In the genomic region with DNA sequence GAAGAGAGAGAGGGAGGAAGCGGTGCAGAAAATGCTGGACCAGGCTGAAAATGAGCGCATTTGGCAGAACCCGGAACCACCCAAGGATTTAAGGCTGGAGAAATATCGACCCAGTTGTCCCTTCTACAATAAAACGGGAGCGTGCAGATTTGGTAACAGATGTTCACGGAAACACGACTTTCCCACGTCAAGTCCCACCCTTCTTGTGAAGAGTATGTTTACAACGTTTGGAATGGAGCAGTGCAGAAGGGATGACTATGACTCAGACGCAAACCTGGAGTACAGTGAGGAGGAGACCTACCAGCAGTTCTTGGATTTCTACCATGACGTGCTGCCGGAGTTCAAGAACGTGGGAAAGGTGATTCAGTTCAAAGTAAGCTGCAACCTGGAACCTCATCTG, we compare ENCODE assay signal across 8 mouse cellular contexts. TPM values are rescaled to one million over a fixed set of nuclear protein-coding genes. Genes with fewer than 3 reads are reported as not detected.
DNase-seq lines count a peak whose midpoint lies in the region; ATAC-seq and TF ChIP-seq lines count a peak whose summit lies in the region.

No protein-coding gene starts in this region.

- peak; percentile 35 for DNase-seq in adrenal gland, adult 2 months
- DNase-seq in adrenal gland, adult 8-10 months = no peak
- no peak for DNase-seq in testis, postnatal 10 days (ENCODE audit: low spot score)
- no peak for DNase-seq in limb, embryonic 11.5 days (ENCODE audit: low spot score)
- DNase-seq in gastrocnemius, postnatal 36 days = no peak
- DNase-seq in adrenal gland, postnatal 25 days = no peak

- peak overlapping the region; percentile 61; the same call in 1 of the 2 replicates for H3K27ac ChIP-seq in testis, adult 2 months (ENCODE audit: control insufficient read depth, insufficient read depth, low read depth, low read length)
- no peak overlapping the region for H3K27ac ChIP-seq in limb, embryonic 11.5 days (replicated peaks; ENCODE audit: low read depth, low read length)
- peak overlapping the region; percentile 82 for H3K27ac ChIP-seq in neural tube, embryonic 13.5 days (replicated peaks)

- H3K36me3 ChIP-seq in testis, adult 2 months (ENCODE audit: control insufficient read depth, insufficient read depth, low read length) = no peaks in the 10 kb centered on the region
- 0 out of 2 replicates have a peak, but pooled peaks cover 5% of the 10 kb centered on the region for H3K36me3 ChIP-seq in limb, embryonic 11.5 days (ENCODE audit: control insufficient read depth, insufficient read depth, low read length)
- H3K36me3 ChIP-seq in neural tube, embryonic 13.5 days = peaks cover 39% of the 10 kb centered on the region

- no peaks in the 10 kb centered on the region for H3K27me3 ChIP-seq in testis, adult 2 months (ENCODE audit: control insufficient read depth, insufficient read depth, low read length)
- H3K27me3 ChIP-seq in limb, embryonic 11.5 days (ENCODE audit: control insufficient read depth, insufficient read depth, low read length) = no peaks in the 10 kb centered on the region
- no peaks in the 10 kb centered on the region for H3K27me3 ChIP-seq in neural tube, embryonic 13.5 days

- 50% methylated on average over 14 of the region's 14 CpGs for WGBS in limb, embryonic 11.5 days
- 46% methylated on average over 14 of the region's 14 CpGs for WGBS in neural tube, embryonic 13.5 days

- H3K4me1 ChIP-seq in testis, adult 2 months (ENCODE audit: control insufficient read depth, insufficient read depth, low read length) = peaks cover 11% of the 10 kb centered on the region
- H3K4me1 ChIP-seq in limb, embryonic 11.5 days (ENCODE audit: control insufficient read depth, insufficient read depth, low read length) = no peaks in the 10 kb centered on the region
- H3K4me1 ChIP-seq in neural tube, embryonic 13.5 days (replicated peaks) = peaks cover 43% of the 10 kb centered on the region

- no peak for ATAC-seq in limb, embryonic 11.5 days (ENCODE audit: insufficient number of reproducible peaks, low FRiP score, low TSS enrichment, low read depth)
- no peak for ATAC-seq in neural tube, embryonic 13.5 days (ENCODE audit: low read depth)

- H3K9me3 ChIP-seq in limb, embryonic 11.5 days (ENCODE audit: control insufficient read depth, low read length) = peaks cover 11% of the 10 kb centered on the region; the same call in 1 of the 2 replicates
- H3K9me3 ChIP-seq in neural tube, embryonic 13.5 days = peaks cover 33% of the 10 kb centered on the region

- no peak for TF ChIP-seq CTCF in testis, adult 2 months (IDR thresholded peaks at IDR 0.05; ENCODE audit: control insufficient read depth, insufficient read depth, insufficient replicate concordance, low read depth, low read length)

- H3K9ac ChIP-seq in limb, embryonic 11.5 days (ENCODE audit: low read length) = peak overlapping the region; percentile 57
- peak overlapping the region; percentile 73 for H3K9ac ChIP-seq in neural tube, embryonic 13.5 days

- peak overlapping the region; percentile 86 for H3K4me3 ChIP-seq in testis, adult 2 months (ENCODE audit: control insufficient read depth, low read depth, low read length)
- peak overlapping the region; percentile 46 for H3K4me3 ChIP-seq in limb, embryonic 11.5 days (ENCODE audit: low read depth, low read length)
- peak overlapping the region; percentile 60 for H3K4me3 ChIP-seq in neural tube, embryonic 13.5 days

- no peak for TF ChIP-seq POLR2A in testis, adult 2 months (IDR thresholded peaks at IDR 0.05; ENCODE audit: control insufficient read depth, low read depth, low read length)

- H3K4me2 ChIP-seq in limb, embryonic 11.5 days (ENCODE audit: low read depth, severe bottlenecking) = peak overlapping the region; percentile 40
- peak overlapping the region; percentile 72 for H3K4me2 ChIP-seq in neural tube, embryonic 13.5 days

- intact Hi-C loops in gastrocnemius, postnatal 36 days (cut with DNase I) = loop anchor here (5.0 kb wide), 1 partner anchor 341 kb away; no protein-coding TSS in a partner anchor

RNA-seq across cellular contexts. Expression of a gene that starts 1.8 kb away (rescaled TPM):
- 10 to 100 TPM; 34.5 to 38.0 TPM for total RNA-seq in adrenal gland, adult 2 months (2021)
- polyA plus RNA-seq in adrenal gland, adult 2 months (2012; rRNA removed) = 8.9 and 9.6 TPM in 2 replicates
- 10 to 100 TPM; 36.9 to 43.0 (median 39.3) TPM for total RNA-seq in adrenal gland, adult 8-10 months (2022)
- 2.1 and 2.6 TPM in 2 replicates for polyA plus RNA-seq in testis, adult 2 months (2012; rRNA removed)
- 2.7 and 4.0 TPM in 2 replicates for polyA plus RNA-seq in limb, embryonic 11.5 days (2014; fragmentation: Nextera tagmentation; extraction: Ambion mirVana)
- 8.9 and 9.4 TPM in 2 replicates for polyA plus RNA-seq in neural tube, embryonic 13.5 days (2015; fragmentation: Nextera tagmentation; extraction: Ambion mirVana)
- total RNA-seq in gastrocnemius, postnatal 36 days (2021) = 10 to 100 TPM; 11.2 to 17.6 TPM
- total RNA-seq in adrenal gland, postnatal 25 days (2021) = 30.7 and 31.0 TPM in 2 replicates

RNA-seq across cellular contexts. Expression of a gene that starts 8.3 kb away (rescaled TPM):
- 10 to 100 TPM; 39.3 to 39.4 TPM for total RNA-seq in adrenal gland, adult 2 months (2021)
- not detected in 2 replicates for polyA plus RNA-seq in adrenal gland, adult 2 months (2012; rRNA removed)
- 10 to 100 TPM; 44.3 to 72.0 (median 46.8) TPM for total RNA-seq in adrenal gland, adult 8-10 months (2022)
- polyA plus RNA-seq in testis, adult 2 months (2012; rRNA removed) = 0.91 TPM in 1 of 2 replicates, not detected in the other
- 5.2 and 6.9 TPM in 2 replicates for polyA plus RNA-seq in limb, embryonic 11.5 days (2014; fragmentation: Nextera tagmentation; extraction: Ambion mirVana)
- 6.7 and 7.4 TPM in 2 replicates for polyA plus RNA-seq in neural tube, embryonic 13.5 days (2015; fragmentation: Nextera tagmentation; extraction: Ambion mirVana)
- total RNA-seq in gastrocnemius, postnatal 36 days (2021) = 1 to 10 TPM in 1 of 2 experiments, not detected in 1; 1.5 TPM
- total RNA-seq in adrenal gland, postnatal 25 days (2021) = 52.3 and 54.2 TPM in 2 replicates

RNA-seq across cellular contexts. Expression of a gene that starts 8.6 kb away (rescaled TPM):
- total RNA-seq in adrenal gland, adult 2 months (2021) = 100 to 1,000 TPM in 1 of 2 experiments, 10 to 100 TPM in 1; 86.6 to 112 TPM
- polyA plus RNA-seq in adrenal gland, adult 2 months (2012; rRNA removed) = 3.9 and 4.2 TPM in 2 replicates
- total RNA-seq in adrenal gland, adult 8-10 months (2022) = 10 to 100 TPM; 84.5 to 100.0 (median 90.1) TPM
- polyA plus RNA-seq in testis, adult 2 months (2012; rRNA removed) = 81.6 and 82.8 TPM in 2 replicates
- polyA plus RNA-seq in limb, embryonic 11.5 days (2014; fragmentation: Nextera tagmentation; extraction: Ambion mirVana) = 405 and 417 TPM in 2 replicates
- 302 and 308 TPM in 2 replicates for polyA plus RNA-seq in neural tube, embryonic 13.5 days (2015; fragmentation: Nextera tagmentation; extraction: Ambion mirVana)
- 100 to 1,000 TPM in 1 of 2 experiments, 10 to 100 TPM in 1; 97.4 to 102 TPM for total RNA-seq in gastrocnemius, postnatal 36 days (2021)
- total RNA-seq in adrenal gland, postnatal 25 days (2021) = 97.9 and 109 TPM in 2 replicates

RNA-seq across cellular contexts. Expression of a gene that starts 16.7 kb away (rescaled TPM):
- total RNA-seq in adrenal gland, adult 2 months (2021) = 100 to 1,000 TPM; 155 to 210 TPM
- 353 and 361 TPM in 2 replicates for polyA plus RNA-seq in adrenal gland, adult 2 months (2012; rRNA removed)
- 100 to 1,000 TPM; 129 to 168 (median 144) TPM for total RNA-seq in adrenal gland, adult 8-10 months (2022)
- 193 and 369 TPM in 2 replicates for polyA plus RNA-seq in testis, adult 2 months (2012; rRNA removed)
- 409 and 417 TPM in 2 replicates for polyA plus RNA-seq in limb, embryonic 11.5 days (2014; fragmentation: Nextera tagmentation; extraction: Ambion mirVana)
- polyA plus RNA-seq in neural tube, embryonic 13.5 days (2015; fragmentation: Nextera tagmentation; extraction: Ambion mirVana) = 306 and 322 TPM in 2 replicates
- 10 to 100 TPM; 88.5 to 98.1 TPM for total RNA-seq in gastrocnemius, postnatal 36 days (2021)
- 154 and 188 TPM in 2 replicates for total RNA-seq in adrenal gland, postnatal 25 days (2021)

RNA-seq across cellular contexts. Expression of a gene that starts 33.7 kb away (rescaled TPM):
- 10 to 100 TPM; 18.3 to 30.5 TPM for total RNA-seq in adrenal gland, adult 2 months (2021)
- 0.54 and 0.91 TPM in 2 replicates for polyA plus RNA-seq in adrenal gland, adult 2 months (2012; rRNA removed)
- 10 to 100 TPM; 14.8 to 29.9 (median 22.3) TPM for total RNA-seq in adrenal gland, adult 8-10 months (2022)
- polyA plus RNA-seq in testis, adult 2 months (2012; rRNA removed) = 75.4 and 75.9 TPM in 2 replicates
- polyA plus RNA-seq in limb, embryonic 11.5 days (2014; fragmentation: Nextera tagmentation; extraction: Ambion mirVana) = 1.6 and 2.5 TPM in 2 replicates
- 4.1 and 4.9 TPM in 2 replicates for polyA plus RNA-seq in neural tube, embryonic 13.5 days (2015; fragmentation: Nextera tagmentation; extraction: Ambion mirVana)
- 1 to 10 TPM; 1.8 to 2.8 TPM for total RNA-seq in gastrocnemius, postnatal 36 days (2021)
- total RNA-seq in adrenal gland, postnatal 25 days (2021) = 18.6 and 22.4 TPM in 2 replicates

Comparison
In these comparisons a context has a peak if more than half of its experiments do, and no peak if none do; other contexts are left out.
1. RNA of a gene that starts 8.3 kb away (total RNA-seq): 52.3 to 54.2 TPM in adrenal gland, postnatal 25 days, 44.3 to 72.0 TPM in adrenal gland, adult 8-10 months and 39.3 to 39.4 TPM in adrenal gland, adult 2 months; 1.5 TPM in gastrocnemius, postnatal 36 days; every median in the first group is over 10 times any median in the second.
2. Peak in every context shown above with its lines, with median percentiles within 50 percentile points of each other: H3K4me3 ChIP-seq.